Comparison of ENCODE assay signal across 1 mouse cellular context in the genomic region with DNA sequence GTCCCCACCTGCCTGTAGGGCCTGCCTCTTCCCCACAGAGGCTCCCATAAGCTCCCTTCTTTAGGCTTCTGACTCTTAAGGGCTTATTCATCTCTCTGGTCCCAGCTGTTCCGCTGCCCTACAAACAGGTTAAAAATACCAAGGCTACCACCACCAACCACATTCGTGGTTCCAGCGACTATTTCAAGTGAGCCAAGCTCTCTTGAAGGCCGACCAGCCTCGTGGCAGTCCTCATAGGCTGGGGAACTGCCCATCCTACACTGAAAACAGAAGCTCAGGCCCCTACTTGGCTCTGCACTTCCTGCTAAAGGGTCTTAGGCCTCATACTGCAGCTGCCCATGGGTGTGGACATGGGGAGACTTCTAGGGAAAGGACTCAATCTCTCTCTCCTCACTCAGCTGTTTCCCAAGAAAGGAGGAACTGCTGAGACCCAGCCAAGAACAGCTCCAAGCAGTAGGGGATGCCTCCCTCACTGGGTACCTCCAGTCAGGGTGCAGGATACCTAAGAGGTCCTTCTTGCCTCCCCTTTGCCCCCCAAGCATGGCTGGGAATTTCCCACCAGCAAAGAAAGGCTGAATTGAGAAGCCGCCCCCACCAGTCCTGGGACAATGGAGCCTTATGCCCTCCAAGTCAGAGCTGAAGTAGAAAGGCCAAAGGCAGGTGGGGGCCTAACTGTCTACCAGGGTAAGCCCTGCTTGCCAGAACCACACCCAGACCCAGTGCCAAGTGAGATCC.
TF ChIP-seq lines count a peak whose summit lies in the region.

No protein-coding gene starts in this region.

TF ChIP-seq in MEL, 35 proteins besides CTCF, POLR2A, EP300 and RAD21:
- TF ChIP-seq HCFC1 (IDR thresholded peaks at IDR 0.05; ENCODE audit: low read depth, low read length) (no peak), UBTF (IDR thresholded peaks at IDR 0.05; ENCODE audit: borderline replicate concordance, insufficient read depth, low read depth, low read length) (0 out of 2 replicates have a peak, but pooled peaks have one; percentile 1), POLR2AphosphoS2 (IDR thresholded peaks at IDR 0.05; ENCODE audit: low read length) (no peak), USF2 (IDR thresholded peaks at IDR 0.05; ENCODE audit: borderline replicate concordance in 1 of 2, insufficient read depth in 1 of 2, low read depth in 1 of 2, low read length in 2 of 2) (no peak)
